Mouse (Mus musculus): Measurements from ENCODE around the gene Adamts20.

The Adamts20 gene

GRCm38 (mm10) chr15:94334586-94334985, 130.6 kb downstream of the Adamts20 start:
- no peak for DNase-seq

- no peak for DNase-seq
These were observed 138.6 kb downstream of the Adamts20 start for GRCm38 (mm10) chr15:94326626-94327025.

GRCm38 (mm10) chr15:94325509-94326181, 139.6 kb downstream of the Adamts20 start:
- DNase-seq, result peak in 1 of 2 experiments; percentile 3

DNA sequence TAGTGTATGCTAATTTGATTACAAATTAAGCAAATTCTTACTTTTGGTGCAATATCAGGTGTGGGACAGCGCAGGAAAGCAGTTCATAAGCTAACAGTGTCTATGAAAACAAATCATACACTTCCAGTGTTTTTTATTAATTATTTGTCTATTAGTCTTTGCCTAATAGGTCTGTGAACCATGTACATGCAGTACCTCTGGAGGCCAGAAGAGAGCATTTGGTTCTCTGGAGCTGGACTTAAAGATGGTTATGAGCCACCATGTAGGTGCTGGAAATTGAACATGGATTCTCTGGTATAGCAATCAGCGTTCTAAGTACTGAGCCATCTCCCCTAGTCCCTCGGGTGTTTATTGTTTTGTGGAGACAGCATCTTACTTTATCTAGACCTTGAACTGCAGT, 149.0 kb downstream of the Adamts20 start:
- no peak for DNase-seq

- DNase-seq, result no peak
These were observed 155.5 kb downstream of the Adamts20 start for GRCm38 (mm10) chr15:94309689-94310088.

DNA sequence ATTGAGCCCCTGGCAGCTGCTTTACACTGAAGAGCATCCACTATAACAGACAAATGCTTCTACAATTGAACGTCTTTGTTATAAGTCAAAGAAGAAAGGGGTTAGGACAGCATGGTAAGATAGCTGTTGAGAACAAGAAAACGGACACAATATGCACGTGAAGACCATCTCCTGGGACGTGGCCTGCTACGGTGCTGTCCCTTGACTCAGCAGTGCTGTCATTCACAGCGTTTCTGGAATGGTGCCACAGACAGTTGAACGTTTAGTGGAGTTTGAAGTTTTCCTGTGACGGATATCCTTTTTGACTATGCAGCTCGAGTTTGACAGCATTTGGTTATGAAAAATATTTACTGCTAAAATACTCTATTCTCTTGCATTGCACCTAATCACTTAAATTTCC, 157.3 kb downstream of the Adamts20 start:
- DNase-seq, result no peak

DNA sequence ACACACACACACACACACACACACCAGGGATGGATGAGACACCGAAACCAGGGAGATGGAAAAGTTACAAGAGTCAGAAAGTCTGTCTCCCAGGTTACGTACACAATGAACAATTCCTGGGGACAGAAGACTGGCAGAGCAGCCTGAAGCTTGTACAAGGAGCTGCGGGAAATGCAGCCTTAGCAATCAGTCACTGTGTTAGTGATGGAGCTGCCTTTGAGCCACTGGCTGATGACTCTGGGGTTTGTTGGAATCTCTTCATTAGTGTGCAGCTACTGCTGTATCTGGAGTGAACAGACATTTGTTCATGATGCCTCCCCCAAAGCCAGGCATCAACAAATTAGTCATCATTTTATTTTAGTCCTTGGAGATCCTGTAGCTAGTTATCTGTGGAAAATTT, 162.1 kb downstream of the Adamts20 start:
- no peak for DNase-seq

DNA sequence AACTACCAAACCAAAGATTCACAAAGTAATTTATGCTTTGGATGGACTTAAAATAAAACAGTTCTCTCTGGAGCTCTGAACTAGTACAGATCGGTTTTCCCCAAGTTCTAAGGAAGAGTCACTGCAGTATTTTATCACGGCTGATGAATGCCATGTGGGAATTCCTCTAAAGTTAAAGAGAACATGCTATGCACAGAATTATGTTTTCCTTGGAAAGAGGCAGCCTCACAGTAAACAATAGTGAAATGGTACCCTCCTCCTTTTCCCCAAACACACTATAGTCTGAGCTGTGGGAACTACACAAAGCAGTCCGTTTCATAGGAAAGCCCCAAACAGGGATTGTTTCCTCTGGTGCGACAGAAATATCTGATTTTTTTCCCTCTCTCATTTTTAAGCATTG, 171.1 kb downstream of the Adamts20 start:
- no peak for DNase-seq

- no peak for DNase-seq
These were observed 177.2 kb downstream of the Adamts20 start for GRCm38 (mm10) chr15:94288015-94288414.

- no peak for DNase-seq
These were observed 177.7 kb downstream of the Adamts20 start for GRCm38 (mm10) chr15:94287495-94287894.

GRCm38 (mm10) chr15:94276418-94276817, 188.8 kb downstream of the Adamts20 start:
- DNase-seq, result no peak

DNA sequence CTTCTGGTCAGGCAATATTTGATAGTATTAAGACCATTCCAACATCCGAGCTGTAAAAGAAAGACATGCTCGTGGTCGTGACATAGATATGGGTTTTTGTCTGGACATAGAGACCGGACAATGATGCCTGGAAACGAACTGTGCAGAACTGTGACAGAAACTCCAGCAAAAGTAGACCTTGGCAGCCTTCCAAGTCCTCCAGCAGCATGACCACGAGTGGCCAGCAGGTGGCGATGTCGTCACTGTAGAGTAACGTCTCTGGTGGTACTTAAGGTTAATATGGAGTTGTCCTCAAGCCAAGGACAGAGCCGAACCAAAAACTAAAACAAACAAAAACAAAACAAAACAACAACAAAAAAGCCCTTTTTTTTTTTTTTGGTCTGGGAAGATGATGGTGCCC, 199.6 kb downstream of the Adamts20 start:
- DNase-seq, result peak; percentile 29 to 65

- DNase-seq, result no peak
These were observed 200.7 kb downstream of the Adamts20 start for GRCm38 (mm10) chr15:94264497-94264879.

DNA sequence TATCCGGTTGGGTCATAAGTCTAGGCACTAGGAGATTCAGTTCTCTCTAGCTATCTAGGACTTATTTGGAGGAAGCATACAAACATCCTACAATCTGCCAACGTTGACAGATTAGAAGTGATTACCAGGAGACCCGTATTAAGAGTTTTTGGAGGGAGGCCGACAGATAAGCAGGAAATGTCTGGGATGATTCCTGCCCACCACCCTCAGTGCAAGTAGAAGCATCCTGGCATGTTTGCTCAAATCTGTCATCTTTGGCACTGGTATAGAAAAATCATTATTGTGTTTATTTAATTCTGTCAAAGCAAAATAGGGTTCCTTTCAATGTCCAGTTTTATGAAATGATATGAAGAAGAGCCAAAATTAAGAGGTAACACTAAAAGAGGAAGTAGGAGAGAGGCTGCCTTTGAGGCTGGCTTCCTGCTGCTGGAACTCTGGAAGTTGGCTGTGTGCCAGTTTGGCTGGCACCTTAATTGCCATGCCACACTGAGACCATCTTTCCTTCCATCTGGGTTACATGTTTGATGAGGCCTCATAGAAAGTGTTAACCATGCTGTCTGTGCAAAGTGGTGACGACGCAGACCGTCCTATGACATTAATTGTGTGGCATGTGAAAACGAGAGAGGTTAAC, 201.2 kb downstream of the Adamts20 start:
- DNase-seq, result no peak

DNA sequence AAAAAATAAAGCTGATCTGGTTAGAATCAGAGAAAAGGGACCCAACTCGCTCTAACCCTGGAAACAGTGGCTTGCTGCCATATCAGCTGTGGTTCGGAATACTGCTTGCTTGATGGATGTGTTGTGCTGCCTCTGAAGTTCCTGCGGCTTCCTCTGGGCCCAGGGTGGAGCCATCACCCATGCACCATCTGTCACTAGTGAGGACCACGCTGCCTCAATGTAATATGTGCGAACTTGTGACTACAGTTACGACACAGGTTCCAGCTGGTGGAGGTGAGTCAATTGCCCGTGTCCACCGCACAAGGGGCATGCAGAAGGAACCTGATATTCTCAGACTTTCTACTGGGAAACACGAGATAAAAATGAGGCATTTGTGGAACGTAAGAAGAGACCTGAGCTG, 202.0 kb downstream of the Adamts20 start:
- no peak for DNase-seq

- no peak for DNase-seq
These were observed 205.7 kb downstream of the Adamts20 start for GRCm38 (mm10) chr15:94259497-94259896.

- no peak for DNase-seq
These were observed 209.7 kb downstream of the Adamts20 start for GRCm38 (mm10) chr15:94255538-94255937.

DNA sequence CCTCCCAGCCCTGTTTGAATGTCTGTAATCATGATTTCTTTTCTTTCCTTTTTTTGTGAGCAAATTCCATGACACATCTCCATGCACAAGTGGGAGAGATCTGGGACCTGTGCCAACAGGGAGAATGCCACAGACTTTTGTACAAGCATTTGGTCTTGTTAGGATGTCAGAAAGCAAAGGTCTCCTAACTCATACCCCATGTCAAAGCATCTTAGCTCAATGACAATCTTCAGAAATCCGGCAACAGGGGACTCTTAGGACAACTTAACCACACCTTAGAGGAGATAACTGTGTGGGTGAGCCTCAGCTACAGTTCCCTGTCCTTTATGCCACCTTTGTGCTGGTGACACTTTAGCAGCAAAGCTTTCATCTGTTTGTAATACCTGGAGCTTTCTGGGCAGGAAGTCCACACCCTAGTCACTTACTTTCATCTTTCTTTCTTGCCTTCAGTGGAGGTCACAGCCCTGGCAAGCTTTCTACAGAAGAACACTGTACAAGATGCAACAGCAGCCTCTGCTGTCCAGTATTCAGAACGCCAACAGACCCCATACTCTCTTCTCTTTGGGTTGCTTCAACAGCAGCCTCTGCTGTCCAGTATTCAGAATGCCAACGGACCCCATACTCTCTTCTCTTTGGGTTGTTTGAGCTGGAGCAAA, 210.2 kb downstream of the Adamts20 start:
- no peak for DNase-seq

- DNase-seq, result no peak
These were observed 210.9 kb downstream of the Adamts20 start for GRCm38 (mm10) chr15:94254091-94254860.

GRCm38 (mm10) chr15:94252962-94253712, 212.1 kb downstream of the Adamts20 start:
- no peak for DNase-seq

GRCm38 (mm10) chr15:94249766-94250165, 215.5 kb downstream of the Adamts20 start:
- DNase-seq, result no peak

DNA sequence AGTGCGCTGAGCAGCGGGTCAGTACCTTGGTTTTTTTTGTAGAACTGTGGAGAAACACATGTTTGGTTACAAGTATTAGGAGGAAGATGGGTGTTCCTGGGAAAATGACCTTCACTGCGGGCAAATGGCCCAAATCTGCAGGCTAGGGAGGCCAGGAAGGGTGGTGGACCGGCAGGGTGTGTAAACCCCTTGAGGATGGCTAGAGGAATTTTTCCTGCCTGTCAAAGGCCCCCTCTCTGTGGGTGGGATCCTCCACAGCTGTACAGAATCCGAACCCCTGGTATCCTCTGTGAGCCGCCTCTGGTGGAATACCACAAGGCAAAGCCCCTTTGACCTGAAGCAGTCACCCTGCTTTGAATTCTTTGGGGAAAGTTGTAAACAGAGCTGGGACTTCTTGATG, 216.8 kb downstream of the Adamts20 start:
- no peak for DNase-seq

GRCm38 (mm10) chr15:94246669-94247068, 218.5 kb downstream of the Adamts20 start:
- DNase-seq, result no peak
